Mouse (Mus musculus) gonadal fat pad, adult 2 months (tissue): ENCODE measurements around the gene Rbm28. TPM values are rescaled to one million over a fixed set of nuclear protein-coding genes. Genes with fewer than 3 reads are reported as not detected.

Experiments used
- DNase-seq: peaks from one replicate; pipeline ENCODE4 v3.0.0-alpha.2; 2012; ENCODE audit warnings: low read depth
- polyA plus RNA-seq: library from polyadenylated mRNA; depleted of rRNA; stranded (reverse); fragments of >200 nt; gene quantifications from 2 replicates; pipeline ENCODE4 v1.2.3, GENCODE M21; 2012

Rbm28 gene
- polyA plus RNA-seq, 1 experiment, result 18.1 TPM

DNA sequence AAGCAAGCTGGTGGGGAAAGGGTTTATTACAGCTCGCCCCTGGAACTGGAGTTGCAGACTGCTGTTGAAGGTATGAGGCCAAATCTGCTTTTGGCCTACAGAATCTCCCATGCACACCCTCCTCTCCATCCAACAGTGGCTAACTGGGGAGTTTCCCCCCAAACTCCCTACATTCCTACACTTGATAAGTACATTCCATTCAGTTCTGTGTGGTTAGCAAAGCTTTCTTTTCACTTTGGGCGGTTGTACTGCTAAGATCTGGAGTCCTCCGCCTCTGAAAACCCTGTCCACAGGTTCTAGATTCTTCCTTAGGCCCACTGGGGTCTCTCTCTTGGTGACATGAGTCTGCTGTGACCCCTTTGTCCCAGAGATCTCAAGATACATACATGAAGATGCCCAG lies 19.8 kb downstream of the Rbm28 start:
- no peak for DNase-seq

GRCm38 (mm10) chr6:29143608-29144007 lies 21.2 kb downstream of the Rbm28 start:
- DNase-seq, result no peak

DNA sequence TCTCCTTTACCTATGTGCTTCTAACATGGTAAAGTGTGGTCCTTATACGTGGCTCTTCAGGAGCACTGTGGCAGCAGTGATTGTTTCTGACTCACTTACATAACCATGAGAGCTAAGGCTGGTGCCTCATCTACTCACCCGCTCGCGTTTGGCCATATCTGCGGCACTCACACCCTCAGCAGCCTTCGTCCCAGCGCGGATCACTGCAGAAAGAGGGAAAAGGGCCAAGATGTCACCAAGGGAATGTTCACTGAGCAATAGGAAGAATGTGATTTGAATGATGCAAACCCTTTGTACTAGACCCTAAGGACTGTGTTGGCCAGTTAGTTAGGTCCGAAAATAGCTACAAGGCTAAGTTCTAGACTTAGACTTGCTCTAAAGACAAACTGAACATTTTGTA lies 27.4 kb downstream of the Rbm28 start:
- DNase-seq, result no peak

- no peak for DNase-seq
Measured at GRCm38 (mm10) chr6:29133100-29133499, 31.7 kb downstream of the Rbm28 start.

DNA sequence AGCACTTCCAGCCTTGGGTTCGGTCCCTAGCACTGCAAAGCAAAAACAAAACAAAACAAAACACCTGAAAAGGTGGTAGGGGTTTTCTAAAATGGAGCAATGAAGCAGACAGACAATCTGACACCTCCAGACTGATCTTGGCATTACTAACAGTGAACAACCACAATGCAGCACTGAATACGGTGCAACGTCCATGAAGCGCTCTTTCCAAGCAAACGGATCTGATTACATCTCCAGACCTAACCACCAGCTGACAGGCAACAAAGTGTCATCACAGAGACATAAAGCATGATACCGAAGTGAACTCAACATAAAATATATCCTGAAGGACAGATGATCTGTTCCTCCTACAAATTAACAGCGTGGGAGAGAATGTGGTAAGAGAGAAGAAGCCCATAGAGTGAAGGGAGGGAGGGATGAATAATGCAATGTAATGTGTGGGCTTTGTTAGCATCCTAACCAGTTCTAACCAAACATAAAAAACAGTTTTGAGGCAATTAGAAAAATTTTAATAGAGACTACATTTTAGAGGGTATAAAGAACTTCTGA lies 37.9 kb downstream of the Rbm28 start:
- DNase-seq, result no peak

GRCm38 (mm10) chr6:29119990-29120389 lies 44.8 kb downstream of the Rbm28 start:
- DNase-seq, result no peak

- DNase-seq, result no peak
Measured at GRCm38 (mm10) chr6:29118963-29119362, 45.8 kb downstream of the Rbm28 start.

GRCm38 (mm10) chr6:29118231-29118630 lies 46.6 kb downstream of the Rbm28 start:
- DNase-seq, result no peak

- DNase-seq, result peak; percentile 30
Measured at GRCm38 (mm10) chr6:29117417-29118104, 47.2 kb downstream of the Rbm28 start.

- no peak for DNase-seq
Measured at GRCm38 (mm10) chr6:29115756-29116155, 49.0 kb downstream of the Rbm28 start.

GRCm38 (mm10) chr6:29111501-29111900 lies 53.3 kb downstream of the Rbm28 start:
- DNase-seq, result no peak

- no peak for DNase-seq
Measured at GRCm38 (mm10) chr6:29108376-29108775, 56.4 kb downstream of the Rbm28 start.

- no peak for DNase-seq
Measured at GRCm38 (mm10) chr6:29101248-29101864, 63.5 kb downstream of the Rbm28 start.

DNA sequence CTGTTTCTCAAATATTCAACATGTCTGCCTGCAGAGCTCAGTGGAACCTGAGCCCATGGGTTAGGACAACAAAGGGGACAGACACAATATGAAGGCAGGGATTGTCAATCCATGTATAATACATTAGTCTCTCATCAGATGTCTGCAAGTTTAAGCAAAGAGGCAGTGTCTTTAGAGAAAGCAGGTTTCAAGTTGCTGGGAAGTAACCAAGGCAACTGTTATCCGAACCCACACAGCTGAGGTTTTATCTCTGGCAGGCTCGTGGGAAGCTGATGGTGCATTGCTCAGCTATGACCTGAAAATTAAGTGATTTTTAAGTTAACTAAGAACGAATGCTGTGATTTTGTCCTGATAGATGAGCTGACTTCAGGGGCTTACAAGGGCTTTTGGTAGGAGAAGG lies 64.4 kb downstream of the Rbm28 start:
- DNase-seq, result no peak

GRCm38 (mm10) chr6:29099536-29100170 lies 65.2 kb downstream of the Rbm28 start:
- no peak for DNase-seq

GRCm38 (mm10) chr6:29092904-29093303 lies 71.9 kb downstream of the Rbm28 start:
- DNase-seq, result no peak

DNA sequence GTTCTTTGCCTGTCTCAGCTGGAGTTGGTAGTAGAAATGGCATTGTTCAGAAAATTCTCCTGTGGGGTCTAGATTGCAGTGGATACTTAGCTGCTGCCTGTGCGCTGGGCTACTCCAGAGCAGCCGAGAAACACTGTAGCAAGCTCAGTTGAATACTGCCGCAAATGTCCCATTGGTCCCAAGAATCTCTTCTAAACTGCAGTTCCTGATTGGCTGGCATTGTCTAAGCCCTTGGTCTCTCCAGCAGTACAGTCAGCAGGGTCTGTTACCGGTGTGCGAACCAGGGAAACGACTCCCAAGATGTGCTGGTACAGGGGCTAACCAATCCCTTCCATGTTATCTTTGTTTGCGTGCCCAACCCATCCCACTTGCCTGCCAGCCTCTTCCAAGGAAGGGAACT lies 72.6 kb downstream of the Rbm28 start:
- DNase-seq, result no peak

GRCm38 (mm10) chr6:29087921-29088709 lies 76.7 kb downstream of the Rbm28 start:
- DNase-seq, result no peak

GRCm38 (mm10) chr6:29084401-29084800 lies 80.4 kb downstream of the Rbm28 start:
- no peak for DNase-seq

GRCm38 (mm10) chr6:29082776-29083354 lies 81.9 kb downstream of the Rbm28 start:
- DNase-seq, result peak; percentile 16

GRCm38 (mm10) chr6:29081826-29082363 lies 82.9 kb downstream of the Rbm28 start:
- DNase-seq, result no peak
